Mouse (Mus musculus) cortical plate, adult 2 months (tissue): ENCODE data around the gene Mycl.

ENCODE experiments used
- CTCF ChIP-seq: fragments of 200-500 bp; IDR thresholded peaks from 2 replicates; pipeline ENCODE4 v1.5.1; 2011; ENCODE audit warnings: mild to moderate bottlenecking, control low read depth, low read length; ENCODE audit not compliant: insufficient read depth; ENCODE audit errors: extremely low read depth
- POLR2A ChIP-seq: fragments of 200-500 bp; IDR thresholded peaks from 2 replicates; pipeline ENCODE4 v1.6.1; 2011; ENCODE audit warnings: mild to moderate bottlenecking, low read length, control low read depth; ENCODE audit not compliant: insufficient read depth; ENCODE audit errors: extremely low read depth

DNA sequence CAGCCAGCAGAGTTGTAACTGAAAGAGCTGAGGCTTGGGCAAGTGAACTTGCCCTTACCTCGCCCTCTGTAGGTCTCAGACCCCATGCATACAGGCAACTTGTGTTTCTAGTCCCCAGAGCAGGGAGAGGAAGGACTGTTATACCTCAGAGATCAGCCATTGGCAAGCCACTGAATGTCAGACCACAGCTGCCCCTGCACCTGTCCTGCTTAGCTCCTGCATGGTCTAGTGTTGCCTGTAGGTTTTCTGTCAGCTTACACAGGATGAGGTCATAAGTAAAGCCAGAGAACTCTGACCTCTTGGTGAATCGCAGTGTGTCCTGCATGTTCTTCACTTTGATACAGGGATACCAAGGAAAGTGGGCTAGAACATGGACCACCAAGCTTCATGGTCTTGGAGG, 39.4 kb downstream of the Mycl start:
- TF ChIP-seq CTCF (no peak), POLR2A (no peak)
